Mouse (Mus musculus) C2C12 (cell line): ENCODE data around the gene Lef1.

Experiments used
- CEBPB ChIP-seq: IDR thresholded peaks from one replicate; pipeline ENCODE4 v1.6.1; 2011; ENCODE audit warnings: low read depth, mild to moderate bottlenecking, control low read depth, moderate library complexity
- CTCF ChIP-seq: IDR thresholded peaks from one replicate; pipeline ENCODE4 v1.5.1; 2011; ENCODE audit not compliant: control insufficient read depth, insufficient read depth, insufficient read length
- FOSL1 ChIP-seq: IDR thresholded peaks from one replicate; pipeline ENCODE4 v1.8.0; 2011; ENCODE audit warnings: mild to moderate bottlenecking, low read length; ENCODE audit not compliant: poor library complexity, insufficient read depth, severe bottlenecking
- MAX ChIP-seq: IDR thresholded peaks from one replicate; pipeline ENCODE4 v1.6.1; 2011; ENCODE audit warnings: mild to moderate bottlenecking, control low read depth
- MYOG ChIP-seq: IDR thresholded peaks from one replicate; pipeline ENCODE4 v1.6.1; 2011; ENCODE audit not compliant: control insufficient read depth, insufficient read length; ENCODE audit errors: extremely low read depth
- USF1 ChIP-seq: IDR thresholded peaks from one replicate; pipeline ENCODE4 v1.6.1; 2011; ENCODE audit warnings: low read depth, mild to moderate bottlenecking, control low read depth, moderate library complexity

DNA sequence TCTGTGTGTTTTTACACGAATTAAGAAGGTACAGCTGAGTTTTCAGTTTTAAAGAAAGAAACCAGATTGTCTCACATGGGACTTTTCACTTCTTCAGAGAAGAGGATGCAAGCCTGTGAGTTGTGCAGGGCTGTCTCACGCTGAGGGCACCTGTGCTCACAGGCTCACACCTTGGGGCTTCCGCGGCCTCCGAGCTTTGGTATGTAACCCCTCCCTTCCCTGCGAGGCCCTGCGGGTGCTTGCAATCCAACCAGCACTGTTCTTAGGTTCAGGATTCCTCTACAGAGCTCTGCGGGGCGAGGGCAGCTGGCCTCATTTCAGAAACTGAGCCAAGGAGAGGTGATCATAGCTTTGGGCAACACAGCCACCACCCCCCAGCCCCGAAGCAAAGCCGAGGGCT lies 46.1 kb downstream of the Lef1 start:
- no peak for TF ChIP-seq MYOG
- no peak for TF ChIP-seq CTCF
- TF ChIP-seq FOSL1: no peak
- no peak for TF ChIP-seq MAX
- TF ChIP-seq USF1: no peak
- no peak for TF ChIP-seq CEBPB
